Mouse (Mus musculus): ENCODE results near the gene Gm17324.
A peak's percentile ranks its signal among the peaks of the same experiment; 100 is the strongest.

Gene Gm17324

GRCm38 (mm10) chr9:78463337-78463736, 14.8 kb upstream of the Gm17324 start:
- no peak for DNase-seq

DNA sequence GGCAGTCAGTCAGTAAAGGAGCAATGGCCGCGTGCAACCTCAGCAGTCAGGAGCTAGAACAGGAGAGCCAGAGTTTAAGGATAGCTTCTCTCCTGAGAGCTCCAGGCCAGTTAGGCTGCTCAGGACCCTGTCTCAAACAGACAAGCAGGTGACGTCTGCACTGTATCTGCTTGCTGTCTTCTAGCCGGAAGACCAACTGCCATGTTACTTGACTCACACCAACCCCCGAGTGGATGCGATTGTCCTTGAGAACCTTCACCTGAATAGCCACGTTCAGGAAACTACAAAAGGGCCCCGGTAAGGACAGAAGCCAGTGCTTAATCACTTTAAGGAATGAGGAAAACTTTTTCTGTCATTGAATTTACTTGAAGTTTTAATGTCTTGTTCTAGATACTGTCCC, 8.4 kb upstream of the Gm17324 start:
- no peak for DNase-seq

GRCm38 (mm10) chr9:78451382-78451781, 2.8 kb upstream of the Gm17324 start:
- DNase-seq = no peak

GRCm38 (mm10) chr9:78450404-78450803, 1.8 kb upstream of the Gm17324 start:
- no peak for DNase-seq

- no peak for DNase-seq
These were observed 997 bp downstream of the Gm17324 start for GRCm38 (mm10) chr9:78447606-78447972.

GRCm38 (mm10) chr9:78442579-78443392, 5.8 kb downstream of the Gm17324 start, which contains the start of gene Cgas:
Gene Cgas, minus strand, starts transcription at chr9:78443237.
- DNase-seq = peak; percentile 64

DNA sequence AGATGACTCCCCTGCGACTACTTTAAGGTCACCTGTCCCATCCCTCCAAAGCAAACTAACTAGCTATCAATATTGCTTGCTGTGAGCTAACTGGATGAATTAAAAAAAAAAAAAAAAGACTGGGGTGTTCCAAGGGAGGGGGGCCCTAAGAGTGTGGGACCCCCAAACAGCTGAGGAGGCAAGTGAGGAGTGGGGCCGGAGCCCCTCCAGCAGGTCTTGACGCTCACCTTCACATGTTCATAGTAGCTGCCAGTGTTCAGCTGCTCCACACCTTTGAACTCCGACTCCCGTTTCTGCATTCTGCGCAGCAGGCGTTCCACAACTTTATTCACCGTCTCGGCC, 6.4 kb downstream of the Gm17324 start:
- DNase-seq = no peak

- DNase-seq = no peak
These were observed 9.2 kb downstream of the Gm17324 start for GRCm38 (mm10) chr9:78439426-78439825.

GRCm38 (mm10) chr9:78432471-78432870, 16.1 kb downstream of the Gm17324 start:
- DNase-seq = no peak

- DNase-seq = no peak
These were observed 18.1 kb downstream of the Gm17324 start for GRCm38 (mm10) chr9:78430486-78430885.

- DNase-seq = no peak
These were observed 19.0 kb downstream of the Gm17324 start for GRCm38 (mm10) chr9:78429551-78429950.

GRCm38 (mm10) chr9:78428870-78429432, 19.6 kb downstream of the Gm17324 start:
- no peak for DNase-seq

DNA sequence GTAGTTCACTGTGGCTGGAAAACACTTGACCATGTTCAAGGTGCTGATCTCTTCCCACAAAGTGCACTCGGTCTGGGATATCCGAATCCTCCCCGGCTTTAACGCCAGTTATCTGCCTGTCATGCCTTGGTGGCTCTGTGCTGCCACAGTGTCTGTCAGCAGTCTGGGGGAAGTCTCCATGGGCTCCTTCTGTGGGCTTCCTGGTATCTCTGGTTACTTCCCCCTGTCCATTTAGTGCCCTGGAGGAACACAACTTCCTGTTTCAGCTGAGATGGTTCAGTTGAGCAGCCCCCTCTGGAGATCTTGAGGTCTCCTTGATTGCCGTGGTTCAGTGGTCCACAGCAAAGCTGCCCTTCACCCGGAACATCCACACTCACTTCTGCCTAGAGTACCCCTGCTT, 20.4 kb downstream of the Gm17324 start:
- DNase-seq = no peak

DNA sequence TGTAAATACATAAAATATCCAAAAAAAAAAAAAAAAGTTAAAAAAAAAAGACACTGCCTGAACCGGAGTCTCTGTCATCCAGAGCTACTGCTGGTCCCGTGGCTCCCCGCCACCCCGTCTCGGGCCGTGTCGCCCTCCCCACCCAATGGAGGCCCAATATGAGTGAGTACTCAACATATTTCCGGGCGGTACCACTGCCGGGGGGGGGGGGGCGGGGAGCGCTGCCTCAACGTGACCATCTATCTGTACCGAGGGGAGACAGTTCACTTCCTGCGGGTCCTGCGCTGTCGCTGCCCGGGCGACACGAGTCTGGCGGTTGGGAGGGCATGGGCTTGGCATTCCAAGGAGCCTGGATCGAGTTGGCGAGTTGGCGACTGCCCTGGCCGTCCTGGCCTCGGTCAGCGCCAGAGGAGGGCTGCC, 21.2 kb downstream of the Gm17324 start:
- peak; percentile 24 for DNase-seq

DNA sequence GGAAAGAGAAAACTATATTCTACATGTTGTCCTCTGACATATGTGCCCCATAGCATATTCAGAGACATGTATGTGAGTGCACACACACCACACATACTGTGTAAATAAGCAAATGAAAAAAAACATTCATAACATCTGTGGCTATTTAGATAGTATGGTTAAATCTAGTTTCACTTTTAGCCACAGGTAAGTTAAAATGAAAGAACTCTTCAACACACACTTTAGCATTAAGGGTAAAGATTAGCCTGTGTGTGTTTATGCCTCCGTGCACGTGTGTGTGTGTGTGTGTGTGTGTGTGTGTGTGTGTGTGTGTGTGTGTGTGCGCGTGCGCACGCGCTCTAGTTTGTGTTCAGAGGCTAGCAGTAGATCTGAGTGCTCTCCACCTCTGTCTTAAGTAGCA, 47.0 kb downstream of the Gm17324 start:
- no peak for DNase-seq

- no peak for DNase-seq
These were observed 48.0 kb downstream of the Gm17324 start for GRCm38 (mm10) chr9:78400570-78400969.

Data from embryo, embryonic 11 days (tissue).